Mouse (Mus musculus): ENCODE measurements around the gene Mindy3.
"Not testable (repeated sequence)": the region's sequence is repeated elsewhere in the genome, so short reads cannot be mapped to it uniquely, and the experiment has no call there.

Mindy3 gene

DNA sequence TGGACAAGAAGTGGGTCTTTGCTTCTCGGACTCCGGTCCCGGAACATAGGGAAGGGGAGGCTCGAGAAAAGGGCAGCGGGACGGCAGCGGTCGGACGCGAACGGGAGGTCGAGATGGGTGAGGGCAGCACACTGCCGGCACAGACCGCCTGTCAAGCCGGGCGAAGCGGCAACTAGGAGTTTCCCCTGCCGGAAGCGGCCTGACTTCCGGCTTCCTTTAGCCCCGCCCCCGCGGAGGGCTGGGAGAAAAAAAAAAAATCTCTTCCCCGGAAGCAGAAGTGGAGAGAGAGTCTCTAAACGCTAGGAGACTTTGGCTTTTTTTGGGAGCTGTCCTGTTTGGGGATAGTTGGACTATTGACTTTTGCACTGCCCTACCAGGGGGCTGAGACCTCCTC lies at the start of gene Mindy3:
TSS of gene Mindy3 (minus strand) at position 209 of the 394 bp plus-strand sequence.
- DNase-seq (ENCODE audit: low spot score): peak; percentile 49

GRCm38 (mm10) chr2:12459732-12460131 lies 40.5 kb upstream of the Mindy3 start:
- DNase-seq (ENCODE audit: low spot score): no peak

DNA sequence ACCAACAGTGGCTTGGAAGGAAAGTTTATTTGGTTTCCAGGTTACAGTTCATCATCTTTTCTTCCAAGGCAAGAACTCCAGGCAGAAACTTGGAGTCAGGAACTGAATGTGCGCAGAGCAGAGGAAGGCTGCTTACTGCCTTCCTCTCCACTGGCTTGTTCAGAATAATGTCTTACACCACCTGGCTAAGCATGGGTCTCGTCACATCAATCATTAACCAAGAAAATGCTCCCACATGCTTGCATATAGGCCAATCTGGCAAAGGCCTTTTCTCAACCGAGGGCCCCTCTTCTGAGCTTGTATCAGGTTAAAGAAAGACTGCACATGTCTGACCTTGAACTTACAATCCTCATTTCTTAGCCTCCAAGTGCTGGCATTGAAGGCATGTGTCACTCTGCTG lies 30.8 kb upstream of the Mindy3 start:
- no peak for DNase-seq (ENCODE audit: low spot score)

DNA sequence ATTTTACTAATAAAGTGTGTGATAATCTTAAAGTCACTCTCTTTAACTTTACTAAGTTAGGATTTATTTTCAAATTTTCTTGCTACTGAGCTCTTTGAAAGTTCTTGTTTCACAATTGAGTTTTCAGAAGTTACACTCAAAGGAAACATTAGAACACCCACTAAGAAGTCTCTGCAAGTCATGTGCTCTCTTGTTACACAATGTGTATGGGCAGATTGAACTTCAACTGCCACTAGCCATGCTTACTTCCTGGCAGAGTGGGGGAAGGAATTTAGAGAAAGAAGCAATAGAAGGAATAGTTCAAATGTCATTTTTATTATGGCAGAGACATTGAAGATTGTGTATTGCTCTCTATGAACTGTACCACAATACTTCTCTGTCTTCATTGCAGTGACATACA lies 20.9 kb upstream of the Mindy3 start:
- no peak for DNase-seq (ENCODE audit: low spot score)

DNA sequence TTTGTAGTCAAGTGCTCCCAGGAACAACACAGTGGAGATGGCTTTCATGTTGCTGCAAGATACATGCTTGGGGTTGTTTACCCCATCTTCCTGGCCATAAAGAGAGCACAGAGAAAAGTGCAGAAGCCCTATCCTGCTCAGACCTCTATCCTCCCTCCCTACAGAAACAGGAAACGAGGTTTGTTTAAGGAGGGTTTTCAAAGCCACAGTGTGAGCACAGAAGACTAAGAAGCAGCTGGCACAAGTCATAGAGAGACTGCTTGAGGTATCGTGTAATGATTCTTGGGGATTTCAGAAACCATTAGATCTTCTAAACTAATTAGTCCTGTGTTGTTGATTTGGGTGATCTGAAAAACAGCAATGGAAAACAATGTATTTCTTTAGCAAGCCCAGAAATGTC lies 20.3 kb upstream of the Mindy3 start:
- DNase-seq (ENCODE audit: low spot score): no peak

- no peak for DNase-seq (ENCODE audit: low spot score)
These were observed 18.9 kb upstream of the Mindy3 start for GRCm38 (mm10) chr2:12438181-12438580.

GRCm38 (mm10) chr2:12432055-12432454 lies 12.8 kb upstream of the Mindy3 start:
- DNase-seq (ENCODE audit: low spot score): no peak

GRCm38 (mm10) chr2:12424374-12424773 lies 5.1 kb upstream of the Mindy3 start:
- no peak for DNase-seq (ENCODE audit: low spot score)

DNA sequence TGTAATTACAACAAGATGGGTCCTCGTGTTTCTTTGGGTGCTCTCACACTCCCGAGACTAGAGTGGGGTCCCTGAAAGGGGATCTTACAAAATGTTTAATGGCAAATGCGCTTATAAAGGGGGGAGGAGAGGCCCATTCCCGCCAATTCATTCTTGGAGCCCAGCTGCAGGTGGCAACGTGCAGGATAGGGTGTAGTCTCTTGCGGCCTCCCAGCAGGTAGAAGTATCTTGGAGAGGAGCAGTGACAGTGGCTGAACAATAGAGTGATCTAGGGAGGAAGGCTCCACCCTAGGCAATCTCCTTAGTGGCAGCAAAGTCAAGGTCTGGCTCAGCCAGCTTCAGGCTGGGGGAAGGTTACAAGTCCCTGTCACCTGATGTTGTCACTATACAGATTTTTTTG lies 4.2 kb upstream of the Mindy3 start:
- DNase-seq (ENCODE audit: low spot score): not testable (repeated sequence)

DNA sequence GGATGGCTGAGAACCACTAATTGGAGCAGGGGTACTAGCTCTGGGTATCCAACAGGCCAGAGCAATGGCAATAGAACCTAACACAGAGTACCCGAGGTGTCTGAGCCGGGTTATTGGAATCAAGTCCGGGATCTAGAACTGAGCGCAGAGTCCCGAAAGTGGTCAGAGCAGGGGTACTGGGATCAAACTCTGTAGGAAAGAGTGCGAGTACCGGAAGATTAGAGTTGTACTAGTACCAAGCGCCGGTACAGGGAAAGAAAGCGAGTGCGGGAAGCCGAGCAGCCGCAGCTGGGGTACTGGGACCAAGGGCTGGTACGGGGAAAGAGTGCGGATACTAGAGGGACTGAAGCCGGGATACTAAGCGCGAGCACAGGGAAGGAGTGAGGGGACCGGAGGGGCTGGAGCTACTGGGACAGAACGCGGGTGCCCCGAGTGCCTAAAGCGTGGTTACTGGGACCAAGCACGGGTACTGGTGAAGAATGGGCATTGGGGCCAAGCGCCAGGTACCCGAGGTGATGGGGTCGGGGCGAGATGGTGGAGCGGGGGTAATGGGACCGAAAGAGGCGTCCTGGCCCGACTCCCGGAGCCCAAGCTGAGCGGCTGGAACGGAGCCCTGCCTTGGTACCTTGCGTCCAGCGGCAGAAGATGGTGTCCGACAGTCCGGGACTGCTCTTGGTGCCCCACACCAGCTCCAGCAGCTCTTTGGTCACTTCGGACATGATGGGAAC lies 572 bp downstream of the Mindy3 start:
- peak; percentile 10 for DNase-seq (ENCODE audit: low spot score)

GRCm38 (mm10) chr2:12418121-12418520 lies 1.1 kb downstream of the Mindy3 start:
- DNase-seq (ENCODE audit: low spot score): no peak

- no peak for DNase-seq (ENCODE audit: low spot score)
These were observed 7.0 kb downstream of the Mindy3 start for GRCm38 (mm10) chr2:12412309-12412708.

- DNase-seq (ENCODE audit: low spot score): no peak
These were observed 8.1 kb downstream of the Mindy3 start for GRCm38 (mm10) chr2:12411129-12411528.

GRCm38 (mm10) chr2:12406737-12407136 lies 12.5 kb downstream of the Mindy3 start:
- no peak for DNase-seq (ENCODE audit: low spot score)

DNA sequence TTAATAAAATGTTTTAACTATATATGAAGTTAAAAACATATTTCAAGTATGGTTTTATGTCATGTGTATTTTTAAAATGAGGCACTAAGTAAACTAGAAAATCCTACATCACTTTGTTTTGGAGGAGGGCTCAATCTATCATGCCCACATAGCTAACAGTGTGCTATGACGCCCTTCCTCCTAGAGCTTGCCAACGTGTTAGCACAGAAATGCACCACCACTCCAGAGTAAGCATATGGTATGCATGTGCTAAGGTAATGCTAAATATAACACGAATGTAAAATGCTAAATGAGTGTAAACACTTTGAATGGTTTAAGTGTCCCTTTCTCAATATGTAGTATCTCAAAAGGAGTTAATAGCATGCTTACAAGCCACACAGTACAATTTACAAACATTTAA lies 16.8 kb downstream of the Mindy3 start:
- DNase-seq (ENCODE audit: low spot score): no peak

GRCm38 (mm10) chr2:12401137-12401536 lies 18.1 kb downstream of the Mindy3 start:
- no peak for DNase-seq (ENCODE audit: low spot score)

DNA sequence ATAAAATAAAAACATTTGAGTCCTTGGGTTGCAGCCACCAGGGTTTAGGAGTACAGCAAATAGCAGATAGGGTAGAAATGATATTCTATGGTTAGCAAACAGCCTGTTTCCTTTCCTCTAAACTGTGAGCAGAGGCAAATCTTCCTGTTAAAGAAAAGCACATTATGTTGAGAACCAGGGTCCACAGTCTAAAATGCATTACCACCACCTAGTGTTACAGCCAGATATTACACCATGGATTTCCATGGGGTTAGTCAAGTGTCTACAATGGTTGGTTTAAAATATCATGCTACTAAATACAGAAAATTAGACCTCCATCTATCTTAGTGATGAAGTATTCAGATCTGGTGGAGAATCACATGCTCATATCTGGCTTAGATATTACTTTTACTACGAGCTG lies 30.2 kb downstream of the Mindy3 start:
- no peak for DNase-seq (ENCODE audit: low spot score)

DNA sequence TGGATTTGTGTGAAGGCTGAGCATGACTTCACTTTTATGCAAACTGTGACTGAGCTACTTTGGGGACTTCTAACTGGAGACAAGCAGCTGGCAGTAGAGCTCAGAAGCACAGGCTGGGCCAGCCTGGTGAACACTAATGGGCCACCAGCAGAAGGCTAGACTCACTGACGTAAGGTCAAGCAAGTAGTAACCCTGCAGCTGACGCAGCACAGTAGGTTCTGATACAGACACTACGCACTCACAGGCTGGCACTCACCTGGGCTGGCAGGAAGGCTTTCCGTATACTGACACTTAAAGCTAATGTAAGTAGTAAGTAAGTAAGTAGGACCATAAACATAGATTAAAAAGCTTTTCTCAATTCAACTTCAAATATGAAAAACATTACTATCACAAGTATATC lies 30.7 kb downstream of the Mindy3 start:
- no peak for DNase-seq (ENCODE audit: low spot score)

DNA sequence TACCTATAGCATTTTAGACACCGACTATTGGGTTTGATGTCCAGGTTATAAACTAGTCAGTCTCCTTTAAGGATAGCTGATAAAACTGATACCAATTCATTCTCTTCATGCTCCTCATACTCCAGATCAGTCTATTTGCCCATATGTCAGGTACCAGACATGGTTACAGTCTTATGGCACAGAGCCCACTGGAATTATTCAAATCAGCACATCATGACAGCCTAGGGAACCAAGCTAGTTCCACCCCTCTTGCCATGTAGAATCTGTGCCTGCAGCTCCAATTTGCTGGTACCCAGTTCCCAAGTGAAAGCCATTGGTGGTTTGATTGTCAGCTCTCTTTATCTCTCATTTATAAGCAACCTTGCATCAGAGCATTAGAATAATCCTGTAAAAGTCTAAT lies 34.9 kb downstream of the Mindy3 start:
- no peak for DNase-seq (ENCODE audit: low spot score)

DNA sequence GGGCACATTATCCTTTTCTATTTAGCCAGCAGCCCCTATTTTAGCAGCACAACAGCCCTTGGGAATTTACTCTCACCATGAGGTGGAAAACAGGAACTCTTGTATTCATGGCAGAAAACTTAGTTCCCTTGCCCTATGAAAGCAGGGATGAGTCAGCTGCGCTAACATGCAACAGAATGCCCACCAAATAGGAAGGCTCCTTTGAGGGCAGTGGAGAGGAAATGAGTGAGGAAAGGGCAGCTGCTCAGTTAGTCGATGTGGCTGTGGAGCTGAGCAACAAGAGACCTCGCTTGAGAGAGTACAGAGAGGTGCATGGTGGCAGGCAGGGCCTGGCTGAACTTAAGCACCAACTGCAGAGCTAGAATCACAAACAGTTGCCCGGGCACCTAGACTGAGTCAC lies 36.6 kb downstream of the Mindy3 start:
- no peak for DNase-seq (ENCODE audit: low spot score)

- DNase-seq (ENCODE audit: low spot score): no peak
These were observed 39.0 kb downstream of the Mindy3 start for GRCm38 (mm10) chr2:12380233-12380632.

GRCm38 (mm10) chr2:12378591-12378990 lies 40.7 kb downstream of the Mindy3 start:
- no peak for DNase-seq (ENCODE audit: low spot score)

GRCm38 (mm10) chr2:12377024-12377423 lies 42.2 kb downstream of the Mindy3 start:
- DNase-seq (ENCODE audit: low spot score): no peak

- no peak for DNase-seq (ENCODE audit: low spot score)
These were observed 46.4 kb downstream of the Mindy3 start for GRCm38 (mm10) chr2:12372883-12373282.

All from urinary bladder, postnatal 10 days (tissue).